Mouse (Mus musculus): Measurements from ENCODE around the gene Bcl2.

The Bcl2 gene

DNA sequence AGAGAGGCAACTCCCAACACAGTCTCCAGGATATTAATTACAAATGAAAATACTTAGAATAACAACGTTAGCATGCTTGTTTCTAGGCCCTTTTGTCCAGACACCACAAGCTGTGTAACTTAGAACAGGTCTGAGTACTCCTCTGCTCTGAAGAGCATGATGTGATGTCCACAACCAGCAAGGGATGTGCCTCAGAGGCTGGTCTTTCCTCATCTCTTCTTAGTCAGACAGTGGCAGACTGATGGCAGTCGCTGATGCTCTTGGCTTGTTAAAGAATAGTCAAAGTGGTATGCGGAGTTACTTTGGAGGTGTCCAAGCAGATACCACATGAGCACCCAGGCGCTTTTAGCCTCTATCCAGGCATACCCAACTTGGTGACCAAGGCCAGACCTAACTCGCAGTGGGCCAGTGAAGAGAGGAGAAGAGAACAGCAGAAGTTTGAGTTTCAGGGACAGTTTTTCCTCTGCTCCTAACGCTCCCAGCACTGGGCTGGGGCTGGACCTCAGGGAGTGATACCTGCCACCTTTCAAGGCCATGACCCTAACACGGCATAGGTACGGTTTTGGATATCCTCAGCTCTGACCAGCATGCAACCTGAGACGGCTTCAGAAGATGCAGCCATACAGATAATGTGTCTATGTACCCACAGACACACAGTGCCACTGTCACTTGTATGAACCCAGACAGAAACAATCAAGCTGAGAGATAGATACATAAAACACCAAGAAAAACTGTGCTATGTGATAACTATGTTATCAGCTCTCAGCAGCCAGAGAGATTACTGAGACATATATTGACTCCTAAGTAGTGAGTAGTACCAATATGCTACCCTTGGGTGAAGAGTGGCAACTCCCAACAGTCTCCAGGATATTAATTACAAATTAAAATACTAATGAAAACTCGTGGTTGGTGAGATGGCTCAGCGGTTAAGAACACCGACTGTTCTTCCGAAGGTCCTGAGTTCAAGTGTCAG lies 1.3 kb upstream of the Bcl2 start:
- DNase-seq (ENCODE audit: extremely low spot score, low read depth, low spot score) = no peak

DNA sequence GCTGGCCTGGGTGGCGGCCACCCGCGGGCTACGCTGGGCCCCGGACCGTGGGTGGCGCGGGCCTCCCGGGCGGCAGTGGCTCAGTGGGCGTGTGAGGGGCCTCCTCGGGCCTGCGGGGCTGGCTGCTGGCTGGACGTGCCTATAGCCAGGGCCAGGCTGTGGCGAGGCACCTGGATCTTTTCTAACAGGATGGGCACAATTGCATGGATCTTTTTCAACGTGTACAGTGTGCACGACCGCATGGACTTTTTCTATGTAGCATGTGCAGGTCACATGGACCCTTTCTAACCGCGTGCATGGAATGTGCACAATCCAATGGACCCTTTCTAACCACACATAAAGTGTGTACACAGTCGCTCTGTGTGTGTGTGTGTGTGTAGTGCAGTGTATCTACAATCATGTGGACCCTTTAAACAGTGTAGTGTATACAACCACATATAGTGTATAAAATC lies 482 bp upstream of the Bcl2 start:
- no peak for DNase-seq (ENCODE audit: extremely low spot score, low read depth, low spot score)

DNA sequence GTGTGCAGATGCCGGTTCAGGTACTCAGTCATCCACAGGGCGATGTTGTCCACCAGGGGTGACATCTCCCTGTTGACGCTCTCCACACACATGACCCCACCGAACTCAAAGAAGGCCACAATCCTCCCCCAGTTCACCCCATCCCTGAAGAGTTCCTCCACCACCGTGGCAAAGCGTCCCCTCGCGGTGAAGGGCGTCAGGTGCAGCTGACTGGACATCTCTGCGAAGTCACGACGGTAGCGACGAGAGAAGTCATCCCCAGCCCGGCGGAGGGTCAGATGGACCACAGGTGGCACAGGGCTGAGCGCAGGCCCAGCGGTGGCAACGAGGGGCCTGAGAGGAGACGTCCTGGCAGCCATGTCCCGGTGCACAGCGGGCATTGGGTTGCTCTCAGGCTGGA lies 1.7 kb downstream of the Bcl2 start:
- no peak for DNase-seq (ENCODE audit: extremely low spot score, low read depth, low spot score)

DNA sequence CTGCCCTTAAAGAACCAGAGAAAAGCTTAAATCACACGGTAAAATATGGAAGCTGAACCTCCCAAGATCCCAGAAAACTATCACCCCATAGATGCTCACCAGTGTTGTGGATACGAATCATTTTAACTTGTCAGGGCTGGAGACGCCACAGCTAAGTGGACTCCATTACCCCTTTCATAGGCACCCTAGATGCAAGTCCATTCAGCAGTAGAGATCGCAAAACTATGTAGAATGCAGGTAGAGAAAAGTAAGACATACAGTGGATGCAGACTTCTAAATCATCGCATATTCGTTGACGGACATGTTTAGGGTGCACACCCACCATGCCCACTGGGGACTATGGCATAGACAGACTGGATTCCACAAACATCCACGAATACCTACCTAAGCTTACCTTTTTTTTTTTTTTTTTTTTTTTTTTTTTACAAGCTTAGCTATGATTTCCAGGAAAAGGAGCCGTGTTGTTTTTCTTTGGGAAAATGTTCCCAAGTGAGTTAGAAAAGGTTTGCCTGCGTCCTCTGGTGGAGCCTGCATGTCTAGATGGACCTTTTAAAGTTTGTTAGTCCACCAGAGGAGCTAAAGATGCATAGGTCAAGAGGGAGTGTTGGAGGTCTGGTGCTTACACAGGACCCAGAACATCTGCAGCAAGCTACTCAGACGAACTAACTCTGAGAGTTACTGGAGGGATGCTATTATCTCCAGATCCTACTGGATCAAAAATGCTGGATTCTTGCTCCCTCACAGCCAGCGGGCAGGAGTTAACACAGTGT lies 2.5 kb downstream of the Bcl2 start:
- DNase-seq (ENCODE audit: extremely low spot score, low read depth, low spot score) = no peak

DNA sequence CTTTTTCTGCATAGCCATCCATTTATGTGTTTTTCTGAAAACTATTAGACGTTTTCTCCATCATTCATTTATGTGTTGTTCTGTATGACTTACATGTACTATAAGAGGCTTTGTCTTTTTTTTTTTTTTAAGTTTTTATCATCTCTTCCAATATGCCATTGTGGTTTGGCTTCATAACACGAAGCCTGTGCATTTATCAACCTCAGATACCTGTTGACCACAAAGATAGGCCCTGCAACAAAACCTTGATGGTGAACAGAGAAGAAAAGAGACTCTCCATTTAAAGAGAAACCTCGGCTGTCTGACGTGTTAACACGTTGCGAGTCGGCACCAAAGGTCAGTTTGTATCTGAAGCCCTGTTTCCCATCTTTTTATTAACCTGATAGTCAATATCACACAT lies 3.9 kb downstream of the Bcl2 start:
- DNase-seq (ENCODE audit: extremely low spot score, low read depth, low spot score) = no peak

DNA sequence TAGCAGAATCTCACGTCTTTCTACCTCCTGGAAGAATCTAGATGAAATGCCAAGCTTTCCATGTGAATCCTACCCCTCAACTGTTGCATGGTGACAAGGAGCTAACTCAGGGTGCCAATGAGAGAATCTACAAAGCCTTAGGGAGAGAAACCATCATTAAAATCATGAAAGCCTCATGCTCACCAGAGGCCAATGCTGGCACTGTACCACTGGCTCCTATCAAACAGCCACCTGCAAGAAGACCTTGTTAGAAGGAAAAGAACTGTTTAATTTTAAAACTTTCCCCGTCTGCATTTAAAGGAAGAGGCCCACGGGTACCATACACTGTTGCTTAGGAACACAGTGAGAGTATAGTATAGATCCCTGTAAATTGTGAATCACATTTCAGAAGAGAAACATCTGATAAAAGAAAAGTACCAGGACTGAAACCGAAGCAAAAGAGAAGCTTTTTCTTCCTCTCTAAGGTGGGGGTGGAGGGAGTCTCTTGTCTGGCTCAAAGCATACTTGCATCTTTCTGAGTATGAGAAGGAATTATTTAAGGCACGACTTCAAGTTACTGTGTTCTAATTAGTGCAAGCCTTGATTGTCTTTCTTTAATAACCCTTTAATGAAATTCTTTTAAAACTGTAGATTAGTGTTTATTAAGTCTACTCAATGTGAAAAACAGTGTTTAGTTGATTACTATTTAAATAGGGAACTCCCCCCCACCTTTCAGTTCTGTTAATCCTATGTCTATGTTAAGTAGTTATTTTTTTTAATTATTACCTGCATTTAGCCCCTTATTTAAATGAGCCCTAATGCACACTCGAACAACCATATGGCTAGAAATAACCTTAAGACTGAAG lies 6.8 kb downstream of the Bcl2 start:
- DNase-seq (ENCODE audit: extremely low spot score, low read depth, low spot score) = no peak

DNA sequence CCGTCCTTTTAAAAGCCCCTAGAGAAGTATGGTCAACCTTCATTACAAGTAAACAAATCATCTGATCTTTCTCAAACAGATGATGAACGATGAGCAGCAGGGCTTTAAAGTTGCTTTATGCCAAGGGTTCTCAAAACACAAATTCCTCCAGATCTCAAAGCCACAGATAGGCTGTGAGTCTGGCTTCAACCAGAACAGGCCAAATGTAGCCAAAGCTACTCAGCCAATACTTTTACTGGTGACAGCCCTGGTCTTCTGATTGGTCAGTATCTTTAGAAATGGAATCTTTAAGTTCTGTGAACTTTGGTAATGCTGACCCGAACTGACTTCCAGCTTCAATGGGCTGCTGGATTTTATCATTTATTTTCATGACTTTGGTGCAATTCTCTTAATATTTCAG lies 10.9 kb downstream of the Bcl2 start:
- no peak for DNase-seq (ENCODE audit: extremely low spot score, low read depth, low spot score)

DNA sequence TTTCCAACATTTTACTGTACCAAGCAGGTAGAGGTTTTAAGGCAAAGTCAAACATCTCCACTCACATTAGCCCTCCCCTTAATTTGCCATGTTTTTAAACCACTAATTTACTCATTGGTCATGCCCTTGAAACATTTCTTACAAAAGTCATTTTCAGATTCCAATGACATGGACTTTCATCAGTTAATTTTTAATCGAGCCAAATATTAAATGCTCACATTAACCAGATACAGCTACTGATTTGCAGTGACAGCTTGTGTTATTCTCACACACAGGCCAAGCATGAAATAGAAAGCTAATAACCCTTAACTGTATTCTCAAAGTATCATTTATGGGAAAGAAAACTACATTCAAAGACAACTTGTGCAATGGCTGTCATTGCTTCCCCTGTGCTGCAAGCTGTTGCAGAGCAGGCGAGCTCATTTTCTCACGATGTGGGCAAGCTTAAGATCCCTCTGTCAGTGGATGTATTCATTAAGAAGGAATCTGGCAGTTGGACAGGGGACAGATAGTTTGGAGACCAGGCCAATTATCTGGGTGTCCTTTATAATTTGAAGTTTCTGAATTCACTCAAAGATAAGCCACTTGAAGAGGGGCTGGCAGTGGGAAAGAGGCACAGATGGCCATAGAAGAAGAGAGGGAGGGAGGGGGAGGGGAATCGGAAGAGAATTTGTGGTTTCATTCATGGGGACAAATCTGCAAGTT lies 11.5 kb downstream of the Bcl2 start:
- DNase-seq (ENCODE audit: extremely low spot score, low read depth, low spot score) = no peak

DNA sequence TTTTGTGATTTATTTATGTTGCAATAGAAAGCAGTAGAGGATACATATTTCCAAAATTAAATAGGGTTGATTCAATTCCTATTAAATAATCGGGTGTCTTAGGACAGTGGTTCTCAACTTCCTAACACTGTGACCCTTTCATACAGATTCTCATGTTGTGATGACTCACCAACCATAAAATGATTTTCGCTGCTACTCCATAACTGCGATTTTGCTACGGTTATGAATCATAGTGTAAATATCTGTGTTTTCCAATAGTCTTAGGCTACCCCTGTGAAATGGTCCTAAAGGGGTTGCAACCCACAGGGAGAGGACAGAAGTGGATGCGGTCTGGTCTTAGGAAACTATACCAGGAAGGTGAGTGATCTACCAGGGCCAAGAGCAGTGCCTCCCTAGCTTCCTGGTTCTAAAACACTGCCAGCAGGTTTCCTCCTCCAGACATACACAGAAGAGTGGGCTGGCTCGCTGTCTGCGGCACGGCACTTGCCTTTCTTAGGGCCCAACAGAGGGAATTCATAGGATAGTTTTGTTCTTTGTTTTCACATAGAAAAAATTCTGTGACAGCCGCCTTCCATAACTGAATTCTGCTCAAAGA lies 13.5 kb downstream of the Bcl2 start:
- DNase-seq (ENCODE audit: extremely low spot score, low read depth, low spot score) = no peak

DNA sequence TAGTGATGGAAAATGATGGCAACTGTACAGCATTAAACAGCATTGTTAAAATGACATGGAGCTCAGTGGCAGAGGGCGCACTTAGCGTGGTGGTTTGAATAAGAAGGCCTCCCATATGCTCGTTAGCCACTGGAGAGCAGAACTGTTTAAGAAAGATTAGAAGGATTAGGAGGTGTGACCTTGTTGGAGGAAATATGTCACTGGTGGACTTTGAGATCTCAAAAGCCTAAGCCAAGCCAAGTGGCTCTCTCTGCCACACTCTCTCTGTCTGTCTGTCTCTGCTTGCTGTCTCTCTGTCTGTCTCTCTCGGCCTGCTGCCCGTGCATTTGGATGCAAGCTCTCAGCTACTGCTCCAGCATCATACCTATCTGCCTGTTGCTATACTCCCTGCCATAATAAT lies 17.6 kb downstream of the Bcl2 start:
- no peak for DNase-seq (ENCODE audit: extremely low spot score, low read depth, low spot score)

DNA sequence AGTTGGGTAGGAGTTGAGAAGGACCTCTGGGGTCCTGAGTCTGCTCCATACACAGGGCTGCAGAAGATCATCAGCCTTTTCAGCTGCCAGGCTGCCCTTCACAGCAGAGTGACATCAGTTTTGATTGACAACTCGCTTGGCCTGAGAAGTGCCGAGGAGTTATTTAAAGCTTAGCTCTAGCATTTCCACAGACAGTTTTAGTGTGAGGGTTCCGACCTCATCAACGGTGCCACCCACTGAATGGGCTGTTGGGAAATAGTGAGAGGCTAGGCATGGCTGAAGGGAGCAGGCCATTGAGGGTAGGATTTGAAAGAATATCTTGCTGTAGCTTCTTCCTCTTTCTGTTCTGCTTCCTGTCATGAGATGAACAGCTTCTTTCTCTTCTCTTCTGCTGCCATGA lies 18.4 kb downstream of the Bcl2 start:
- DNase-seq (ENCODE audit: extremely low spot score, low read depth, low spot score) = no peak

DNA sequence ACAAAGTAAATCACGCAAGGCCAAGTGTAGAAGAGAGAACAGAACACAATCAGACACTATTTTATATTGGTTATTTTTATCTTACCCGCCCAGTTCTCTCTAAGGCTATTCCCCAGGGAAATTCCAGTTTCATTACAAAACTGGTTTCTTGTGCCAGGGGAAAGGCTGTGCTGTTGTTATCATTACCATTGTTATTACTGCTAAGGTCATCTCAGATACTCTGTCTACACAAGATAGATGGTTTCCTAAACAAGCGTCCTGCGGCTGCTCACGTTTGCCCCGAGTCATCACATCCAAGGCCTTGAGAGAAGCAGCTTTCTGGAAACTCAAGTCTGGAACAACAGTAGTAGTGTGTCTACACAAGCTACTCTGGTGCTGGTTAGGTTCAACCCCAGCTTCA lies 19.8 kb downstream of the Bcl2 start:
- DNase-seq (ENCODE audit: extremely low spot score, low read depth, low spot score) = no peak

DNA sequence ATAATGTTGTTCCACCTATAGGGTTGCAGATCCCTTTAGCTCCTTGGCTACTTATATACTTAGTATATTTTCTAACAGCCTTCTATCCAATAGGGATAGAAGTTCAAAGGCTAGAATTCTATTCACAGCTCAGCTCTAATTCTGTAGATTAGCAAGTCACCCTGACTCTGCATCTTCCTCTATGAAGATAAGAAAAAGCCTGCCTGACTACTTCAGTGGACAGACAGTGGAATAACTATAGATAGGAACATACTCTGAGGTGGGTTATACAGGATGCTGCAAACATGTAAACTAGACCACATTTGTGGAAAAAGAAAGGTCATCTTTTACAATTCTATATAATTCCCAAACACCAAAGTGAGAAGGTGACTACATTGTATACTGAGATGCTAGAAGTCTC lies 21.5 kb downstream of the Bcl2 start:
- no peak for DNase-seq (ENCODE audit: extremely low spot score, low read depth, low spot score)

DNA sequence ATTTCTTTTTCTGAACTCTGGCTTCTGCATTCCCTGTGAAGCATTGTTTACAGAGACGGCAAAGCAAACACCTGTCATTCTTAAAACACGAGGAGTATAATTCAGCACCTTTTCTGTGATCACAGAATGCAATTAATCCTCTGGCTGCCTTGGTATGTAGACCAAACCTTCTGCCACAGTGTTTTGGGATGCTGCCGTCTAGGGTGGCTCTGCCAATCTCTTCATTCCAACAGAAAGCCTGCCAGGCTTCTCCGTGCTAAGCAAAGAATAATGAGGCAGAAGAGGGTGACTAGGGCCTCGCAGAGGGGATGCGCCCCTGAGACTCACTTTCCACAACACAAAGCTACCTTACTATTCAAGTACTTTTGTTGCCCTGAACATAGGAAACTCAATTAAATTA lies 23.2 kb downstream of the Bcl2 start:
- DNase-seq (ENCODE audit: extremely low spot score, low read depth, low spot score) = no peak

DNA sequence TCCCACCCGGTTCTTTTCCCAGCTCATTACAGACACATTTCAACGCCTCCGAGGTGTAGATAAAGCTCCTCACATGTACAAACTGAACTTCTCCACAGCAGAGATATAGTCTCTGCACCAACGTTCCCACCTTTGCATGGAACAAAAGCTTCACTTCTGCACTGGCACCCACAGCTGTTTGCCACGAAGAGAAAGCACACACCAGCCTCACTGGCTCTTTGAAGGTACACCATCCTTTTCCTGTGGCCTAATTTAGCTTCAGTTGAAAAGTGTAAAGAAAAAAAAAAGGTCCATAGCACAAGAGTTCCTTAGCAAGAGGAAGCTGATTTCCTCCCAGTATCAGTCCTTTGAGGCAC lies 25.9 kb downstream of the Bcl2 start:
- no peak for DNase-seq (ENCODE audit: extremely low spot score, low read depth, low spot score)

DNA sequence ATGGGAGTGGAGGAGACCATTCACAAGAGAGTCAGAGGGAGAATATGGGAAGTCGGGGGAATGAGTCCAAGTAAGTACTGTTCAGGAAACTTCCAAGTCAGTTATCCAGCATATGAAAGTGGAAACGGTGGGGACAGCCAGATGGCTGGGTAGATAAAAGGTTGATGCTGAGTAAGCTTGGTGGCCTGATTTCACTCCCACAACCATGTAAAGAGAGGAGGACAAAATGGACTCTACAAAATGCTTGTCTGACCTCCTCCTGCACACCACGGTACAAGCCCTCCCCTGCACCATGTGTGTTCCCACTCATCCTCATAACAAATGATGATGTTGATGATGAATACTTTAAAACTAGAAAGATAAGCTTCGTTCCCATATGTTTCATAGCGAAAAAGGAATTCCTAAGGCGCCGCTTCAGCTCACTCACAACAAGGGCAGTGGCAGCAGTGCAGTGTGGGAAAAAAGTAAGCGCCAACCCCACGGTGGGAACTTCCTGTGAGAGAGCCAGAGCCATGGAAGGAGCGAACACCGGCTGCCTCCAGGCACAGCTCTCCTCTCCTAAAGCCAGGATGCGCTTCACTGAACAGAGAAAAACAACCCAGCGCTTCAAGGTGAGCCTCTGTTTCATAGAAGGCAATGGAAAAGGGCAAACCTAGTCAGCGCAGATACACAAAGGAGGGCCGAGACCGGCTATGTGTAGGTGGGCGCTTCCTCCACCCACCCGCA lies 26.5 kb downstream of the Bcl2 start:
- DNase-seq (ENCODE audit: extremely low spot score, low read depth, low spot score) = no peak

DNA sequence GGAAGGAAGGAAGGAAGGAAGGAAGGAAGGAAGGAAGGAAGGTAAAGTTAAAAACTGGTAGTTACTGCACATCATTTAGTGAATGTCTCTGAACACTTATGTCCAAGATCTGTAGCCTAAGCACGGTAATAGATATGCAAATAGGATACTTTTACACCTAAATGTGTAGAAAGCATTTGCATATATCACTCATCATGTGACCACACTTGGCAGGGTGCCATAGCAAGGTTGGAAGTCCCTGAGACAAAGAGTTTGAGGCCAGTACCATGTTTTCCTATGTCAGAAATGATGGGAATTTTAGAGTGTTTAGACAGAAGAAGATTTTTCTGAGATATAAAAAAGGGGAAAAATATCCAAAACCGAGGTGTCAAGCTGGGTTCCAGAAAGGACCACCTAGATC lies 28.4 kb downstream of the Bcl2 start:
- no peak for DNase-seq (ENCODE audit: extremely low spot score, low read depth, low spot score)

DNA sequence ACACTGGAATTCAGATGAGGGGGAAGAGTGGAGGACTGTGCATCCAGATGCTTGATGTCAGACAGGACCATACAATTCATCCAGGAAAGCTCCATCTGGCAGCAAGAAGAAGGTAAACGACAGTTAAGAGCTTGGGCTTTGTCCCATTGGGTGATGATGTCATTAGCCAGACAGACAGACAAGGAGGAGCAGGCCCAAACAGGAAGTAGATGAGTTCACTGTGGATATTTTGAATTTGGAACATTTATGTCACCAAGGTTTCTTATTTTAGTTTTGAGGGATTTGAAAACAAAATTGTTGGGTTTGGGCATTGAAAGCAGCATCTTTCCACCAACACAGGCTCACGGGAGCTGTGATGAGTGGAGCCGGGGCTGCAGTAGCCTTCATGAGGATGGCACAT lies 29.5 kb downstream of the Bcl2 start:
- DNase-seq (ENCODE audit: extremely low spot score, low read depth, low spot score) = no peak

DNA sequence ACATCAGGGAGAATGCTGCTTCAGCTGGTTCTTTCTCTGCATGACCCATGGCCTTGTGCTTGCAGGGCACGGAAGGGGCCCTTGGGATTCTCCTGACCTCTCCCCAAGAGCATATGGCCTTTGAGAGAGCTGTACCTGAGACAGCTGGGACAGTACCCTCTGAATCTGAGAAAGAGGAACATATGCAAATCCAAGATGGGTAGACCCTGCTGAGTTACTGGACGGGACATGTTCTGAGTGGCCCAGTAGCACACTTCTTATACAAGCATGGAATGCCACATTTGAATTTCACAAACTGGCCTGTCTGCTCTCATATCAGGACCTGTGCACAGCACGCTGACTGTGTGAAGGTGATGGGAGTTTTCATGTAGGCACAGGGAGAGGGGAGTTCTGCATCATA lies 31.2 kb downstream of the Bcl2 start:
- no peak for DNase-seq (ENCODE audit: extremely low spot score, low read depth, low spot score)

All from hindlimb bud, embryonic 11.5 days (tissue).